Mouse (Mus musculus) lung, postnatal 0 days (tissue): ENCODE data around the gene Hist1h4i. TPM values are rescaled to one million over a fixed set of nuclear protein-coding genes. Genes with fewer than 3 reads are reported as not detected.
"Not testable (repeated sequence)": the region's sequence is repeated elsewhere in the genome, so short reads cannot be mapped to it uniquely, and the experiment has no call there.

Experiments
- ATAC-seq: fragments of 200-750 bp; cut with Nextera tagmentation; 2 replicates; pipeline ENCODE4 v1.8.0; 2017; ENCODE audit warnings: moderate library complexity
- DNase-seq: peaks from one replicate; pipeline ENCODE4 v3.0.0-alpha.2; 2016; ENCODE audit warnings: low spot score
- H3K27ac ChIP-seq: fragments of 300-500 bp; sonication (generic); 2 replicates; pipeline ENCODE4 v1.5.1; 2014; ENCODE audit warnings: antibody characterized with exemption, mild to moderate bottlenecking, low read length, mixed read lengths
- H3K27me3 ChIP-seq: fragments of 300-500 bp; sonication (generic); replicated peaks from 2 replicates; pipeline ENCODE4 v1.6.1; 2014; ENCODE audit warnings: low read length, mixed read lengths; ENCODE audit not compliant: insufficient read depth
- H3K36me3 ChIP-seq: fragments of 300-500 bp; sonication (generic); 2 replicates; pipeline ENCODE4 v1.6.1; 2014; ENCODE audit warnings: low read length, mixed read lengths; ENCODE audit not compliant: insufficient read depth
- H3K4me1 ChIP-seq: fragments of 300-500 bp; sonication (generic); 2 replicates; pipeline ENCODE4 v1.6.1; 2014; ENCODE audit warnings: antibody characterized with exemption, low read depth, low read length, mixed read lengths; ENCODE audit not compliant: insufficient read depth
- H3K4me2 ChIP-seq: fragments of 300-500 bp; sonication (generic); replicated peaks from 2 replicates; pipeline ENCODE4 v1.6.1; 2014; ENCODE audit warnings: low read depth, mild to moderate bottlenecking, low read length, moderate library complexity, mixed read lengths
- H3K4me3 ChIP-seq: fragments of 300-500 bp; sonication (generic); 2 replicates; pipeline ENCODE4 v1.5.1; 2014; ENCODE audit warnings: low read depth, low read length
- H3K9ac ChIP-seq: fragments of 300-500 bp; sonication (generic); replicated peaks from 2 replicates; pipeline ENCODE4 v1.6.1; 2014; ENCODE audit warnings: low read depth, mild to moderate bottlenecking
- H3K9me3 ChIP-seq: fragments of 300-500 bp; sonication (generic); 2 replicates; pipeline ENCODE4 v1.6.1; 2016; ENCODE audit warnings: low read length, mixed read lengths
- CTCF ChIP-seq: IDR thresholded peaks from 2 replicates; pipeline ENCODE4 v1.5.1; 2016; ENCODE audit warnings: antibody characterized with exemption, mild to moderate bottlenecking
- EP300 ChIP-seq: IDR thresholded peaks from 2 replicates; pipeline ENCODE4 v1.6.1; 2016; ENCODE audit warnings: antibody characterized with exemption, mild to moderate bottlenecking, control low read depth
- WGBS: fragments of 180-500 bp; shearing (Covaris S2); extraction: QIAGEN DNeasy Blood & Tissue Kit; methylation state at CpG from one replicate; pipeline ENCODE4 v1.1.7; 2014; 5-methylcytosine and 5-hydroxymethylcytosine counted together
- polyA plus RNA-seq: library from polyadenylated mRNA; unstranded; fragments of >200 nt; fragmentation: Nextera tagmentation; extraction: Ambion mirVana; gene quantifications from 2 replicates; pipeline ENCODE4 v1.2.1, GENCODE M21; 2015

Hist1h4i gene
- 4.1 and 4.6 TPM in 2 replicates for polyA plus RNA-seq

GRCm38 (mm10) chr13:22041142-22041536 is at the start of gene Hist1h4i:
Gene Hist1h4i, minus strand, starts transcription at chr13:22041362.
- Histone ChIP-seq H3K27ac (peak within 1 kb of the TSS; percentile 47), H3K9ac (peak within 1 kb of the TSS; percentile 16; the same call in 1 of the 2 replicates), H3K4me3 (peak within 1 kb of the TSS; percentile 26; the same call in 1 of the 2 replicates), H3K4me2 (peak within 1 kb of the TSS; percentile 58)
- H3K27me3 ChIP-seq, H3K9me3 ChIP-seq, H3K36me3 ChIP-seq, H3K4me1 ChIP-seq: not testable (repeated sequence)
- peak; percentile 84 for TF ChIP-seq EP300
- WGBS: 0% methylated on average over 22 of the region's 27 CpGs
- DNase-seq (peak; percentile 93), ATAC-seq (peak; percentile 70)

- ATAC-seq, H3K4me2 ChIP-seq, H3K9me3 ChIP-seq, H3K9ac ChIP-seq, H3K4me3 ChIP-seq, H3K4me1 ChIP-seq, H3K27ac ChIP-seq, H3K27me3 ChIP-seq, H3K36me3 ChIP-seq, DNase-seq: not testable (repeated sequence)
- 50% methylated on average over 1 of the region's 1 CpGs for WGBS
Measured at GRCm38 (mm10) chr13:22084140-22084539, 43.0 kb upstream of the Hist1h4i start, which contains the start of gene Vmn1r188. Gene Vmn1r188, plus strand, starts transcription at chr13:22084440.

DNA sequence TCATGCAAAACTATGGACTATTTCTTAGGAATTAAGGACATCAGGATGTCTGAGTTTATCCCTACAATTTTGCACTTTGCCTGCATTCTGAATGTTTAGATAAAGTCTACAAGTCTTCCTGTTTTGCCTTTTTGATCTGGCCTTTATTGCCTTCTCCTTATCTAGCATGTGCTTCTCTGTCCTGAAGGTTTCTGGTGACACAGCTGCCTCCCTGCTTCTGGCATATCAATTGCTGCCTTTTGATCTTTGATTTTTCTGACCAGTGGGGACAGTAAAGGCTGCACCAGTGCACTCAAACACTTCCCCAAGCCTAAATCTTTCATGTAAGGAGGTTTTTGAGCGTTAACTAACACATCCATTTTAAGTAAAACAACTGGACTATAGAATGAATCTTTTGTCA is 22.3 kb upstream of the Hist1h4i start:
- no peak for ATAC-seq
- DNase-seq: no peak
- 30% methylated on average over 1 of the region's 1 CpGs for WGBS
- Histone ChIP-seq H3K4me3 (no peak overlapping the region), H3K9ac (no peak overlapping the region), H3K4me2 (no peak overlapping the region), H3K27ac (no peak overlapping the region), H3K4me1 (no peaks in the 10 kb centered on the region), H3K27me3 (no peaks in the 10 kb centered on the region), H3K36me3 (no peaks in the 10 kb centered on the region), H3K9me3 (no peaks in the 10 kb centered on the region)
- TF ChIP-seq CTCF: no peak
- no peak for TF ChIP-seq EP300

- Histone ChIP-seq H3K4me1 (no peaks in the 10 kb centered on the region), H3K27ac (no peak overlapping the region), H3K9me3 (no peaks in the 10 kb centered on the region), H3K36me3 (no peaks in the 10 kb centered on the region), H3K9ac (no peak overlapping the region), H3K27me3 (no peaks in the 10 kb centered on the region), H3K4me2 (no peak overlapping the region), H3K4me3 (no peak overlapping the region)
- no peak for TF ChIP-seq CTCF
- TF ChIP-seq EP300: no peak
- no peak for DNase-seq
- 70% methylated on average over 1 of the region's 1 CpGs for WGBS
- ATAC-seq: no peak
Measured at GRCm38 (mm10) chr13:22061422-22061821, 20.3 kb upstream of the Hist1h4i start.

- H3K9ac ChIP-seq: no peak overlapping the region
- H3K36me3 ChIP-seq: no peaks in the 10 kb centered on the region
- 89% methylated on average over 1 of the region's 1 CpGs for WGBS
- H3K4me3 ChIP-seq: no peak overlapping the region
- no peak for TF ChIP-seq EP300
- no peak for TF ChIP-seq CTCF
- H3K27me3 ChIP-seq: no peaks in the 10 kb centered on the region
- no peaks in the 10 kb centered on the region for H3K9me3 ChIP-seq
- no peak for ATAC-seq
- 0 out of 2 replicates have a peak, but pooled peaks cover 2% of the 10 kb centered on the region for H3K4me1 ChIP-seq
- H3K27ac ChIP-seq: no peak overlapping the region
- no peak overlapping the region for H3K4me2 ChIP-seq
- DNase-seq: no peak
Measured at GRCm38 (mm10) chr13:22053754-22054153, 12.6 kb upstream of the Hist1h4i start.

GRCm38 (mm10) chr13:22051523-22051859 is 10.3 kb upstream of the Hist1h4i start:
- Histone ChIP-seq H3K9me3 (no peaks in the 10 kb centered on the region), H3K4me3 (peak overlapping the region; percentile 42), H3K36me3 (no peaks in the 10 kb centered on the region), H3K9ac (no peak overlapping the region; the same call in 1 of the 2 replicates), H3K27ac (peak overlapping the region; percentile 57; the same call in 1 of the 2 replicates), H3K4me1 (0 out of 2 replicates have a peak, but pooled peaks cover 2% of the 10 kb centered on the region), H3K4me2 (peak overlapping the region; percentile 71), H3K27me3 (no peaks in the 10 kb centered on the region)
- DNase-seq: no peak
- 12% methylated on average over 5 of the region's 5 CpGs for WGBS
- TF ChIP-seq EP300 (no peak), CTCF (no peak)
- ATAC-seq: no peak
